Mouse (Mus musculus): ENCODE data around the gene Tbr1.
A peak's percentile ranks its signal among the peaks of the same experiment; 100 is the strongest.

Tbr1 gene

GRCm38 (mm10) chr2:61811507-61812421 is 9.0 kb downstream of the Tbr1 start:
- DNase-seq (ENCODE audit: low read depth): no peak

- no peak for DNase-seq (ENCODE audit: low read depth)
These were observed 9.8 kb downstream of the Tbr1 start for GRCm38 (mm10) chr2:61812536-61812935.

- DNase-seq (ENCODE audit: low read depth): no peak
These were observed 10.4 kb downstream of the Tbr1 start for GRCm38 (mm10) chr2:61813106-61813505.

- DNase-seq (ENCODE audit: low read depth): no peak
These were observed 10.8 kb downstream of the Tbr1 start for GRCm38 (mm10) chr2:61813521-61813920.

GRCm38 (mm10) chr2:61814548-61815473 is 12.1 kb downstream of the Tbr1 start:
- DNase-seq (ENCODE audit: low read depth): no peak

GRCm38 (mm10) chr2:61815583-61816313 is 13.0 kb downstream of the Tbr1 start:
- DNase-seq (ENCODE audit: low read depth): no peak

- DNase-seq (ENCODE audit: low read depth): no peak
These were observed 15.5 kb downstream of the Tbr1 start for GRCm38 (mm10) chr2:61818197-61818596.

- peak; percentile 48 for DNase-seq (ENCODE audit: low read depth)
These were observed 17.5 kb downstream of the Tbr1 start for GRCm38 (mm10) chr2:61820203-61820602.

- no peak for DNase-seq (ENCODE audit: low read depth)
These were observed 20.9 kb downstream of the Tbr1 start for GRCm38 (mm10) chr2:61823426-61824140.

- no peak for DNase-seq (ENCODE audit: low read depth)
These were observed 34.6 kb downstream of the Tbr1 start for GRCm38 (mm10) chr2:61837243-61837806.
